Mouse (Mus musculus) ES-E14 (cell line): ENCODE measurements around the gene Ttc9c.

Source experiments
- CHD2 ChIP-seq: IDR thresholded peaks from 2 replicates; pipeline ENCODE4 v1.6.1; 2014; ENCODE audit warnings: mild to moderate bottlenecking, low read depth, low read length, inconsistent platforms
- ZNF384 ChIP-seq: IDR thresholded peaks from 2 replicates; pipeline ENCODE4 v1.6.1; 2012; ENCODE audit warnings: low read depth, low read length, inconsistent platforms

DNA sequence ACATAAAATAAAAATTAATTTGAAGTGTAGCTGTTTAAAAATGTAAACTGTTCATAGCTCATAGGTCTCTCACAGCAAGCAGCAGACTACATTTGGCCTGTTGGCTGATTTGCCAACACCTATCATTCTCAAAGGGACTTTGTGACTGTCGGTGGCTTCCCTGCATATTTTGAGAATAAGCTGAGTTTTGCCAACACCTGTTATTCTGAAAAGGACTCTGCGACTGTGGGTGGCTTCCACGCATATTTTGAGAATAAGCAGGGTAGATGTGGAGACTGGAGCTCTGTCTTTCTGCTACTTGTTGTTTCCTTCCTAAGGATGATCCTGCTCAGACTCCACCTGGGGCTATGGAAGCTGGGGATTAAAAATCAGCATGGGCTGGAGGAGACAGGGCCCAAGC lies 34.0 kb upstream of the Ttc9c start:
- TF ChIP-seq ZNF384, result no peak
- no peak for TF ChIP-seq CHD2
